In genomic region chr6:37044796-37045195, GRCm38 (mm10) we compare ENCODE assay signal across 25 mouse cellular contexts.
"Had no signal": no experiment of that assay in that cellular context is flagged by ENCODE, and none has a peak within 500 bp of the region (broad histone marks: within the 10 kb centered on the region; RNA-seq: fewer than 3 reads in every experiment).

No protein-coding gene starts in this region.

- H3K27me3 ChIP-seq: embryonic facial prominence, embryonic 13.5 days; embryonic facial prominence, embryonic 15.5 days; forebrain, embryonic 12.5 days; forebrain, embryonic 13.5 days; forebrain, embryonic 15.5 days had no signal

- H3K4me3 ChIP-seq: embryonic facial prominence, embryonic 10.5 days; embryonic facial prominence, embryonic 12.5 days; embryonic facial prominence, embryonic 13.5 days; embryonic facial prominence, embryonic 15.5 days; erythroblast, embryonic 14.5 days; forebrain, embryonic 10.5 days; forebrain, embryonic 12.5 days; forebrain, embryonic 13.5 days; forebrain, embryonic 15.5 days; gastrocnemius, adult 2 months; heart, adult 2 months had no signal

- ATAC-seq: forebrain, embryonic 13.5 days; forebrain, embryonic 14.5 days; forebrain, embryonic 15.5 days; forebrain, embryonic 16.5 days had no signal

- H3K9me3 ChIP-seq: embryonic facial prominence, embryonic 10.5 days; embryonic facial prominence, embryonic 12.5 days; embryonic facial prominence, embryonic 13.5 days; embryonic facial prominence, embryonic 15.5 days; forebrain, embryonic 10.5 days; forebrain, embryonic 12.5 days; forebrain, embryonic 13.5 days; forebrain, embryonic 15.5 days had no signal

- DNase-seq: cerebellum, adult 9-11 months; cerebellum, postnatal 10 days; cerebellum, postnatal 14 days; cerebellum, postnatal 25 days; cerebellum, postnatal 36 days; embryo, embryonic 11 days; forebrain, postnatal 0 days; gastrocnemius, adult 2 months; gastrocnemius, postnatal 10 days; gastrocnemius, postnatal 14 days; gastrocnemius, postnatal 25 days; gastrocnemius, postnatal 36 days; heart, adult 18-20 months; heart, adult 2 months had no signal

- H3K9ac ChIP-seq: embryonic facial prominence, embryonic 12.5 days; embryonic facial prominence, embryonic 13.5 days; embryonic facial prominence, embryonic 15.5 days; forebrain, embryonic 12.5 days; forebrain, embryonic 13.5 days; forebrain, embryonic 15.5 days; forebrain, postnatal 0 days had no signal

- H3K4me2 ChIP-seq: embryonic facial prominence, embryonic 12.5 days; embryonic facial prominence, embryonic 13.5 days; embryonic facial prominence, embryonic 15.5 days; forebrain, embryonic 12.5 days; forebrain, embryonic 13.5 days; forebrain, embryonic 15.5 days had no signal

- H3K36me3 ChIP-seq: embryonic facial prominence, embryonic 10.5 days; embryonic facial prominence, embryonic 12.5 days; embryonic facial prominence, embryonic 13.5 days; embryonic facial prominence, embryonic 15.5 days; forebrain, embryonic 10.5 days; forebrain, embryonic 12.5 days; forebrain, embryonic 15.5 days had no signal

- H3K4me1 ChIP-seq: embryonic facial prominence, embryonic 10.5 days; embryonic facial prominence, embryonic 12.5 days; embryonic facial prominence, embryonic 15.5 days; forebrain, embryonic 10.5 days; forebrain, embryonic 13.5 days; forebrain, embryonic 15.5 days had no signal

- H3K27ac ChIP-seq: embryonic facial prominence, embryonic 10.5 days; embryonic facial prominence, embryonic 12.5 days; embryonic facial prominence, embryonic 13.5 days; embryonic facial prominence, embryonic 15.5 days; forebrain, embryonic 10.5 days; forebrain, embryonic 12.5 days; forebrain, embryonic 13.5 days; forebrain, embryonic 15.5 days; gastrocnemius, adult 2 months; heart, adult 2 months had no signal
